Mouse (Mus musculus) liver (tissue): ENCODE data around the gene Olfr1217.
"Not testable (repeated sequence)": the region's sequence is repeated elsewhere in the genome, so short reads cannot be mapped to it uniquely, and the experiment has no call there.

Experiments
- DNase-seq: peaks from one replicate; pipeline ENCODE4 v3.0.0-alpha.2; 2020; ENCODE audit warnings: mixed read lengths

The Olfr1217 gene

DNA sequence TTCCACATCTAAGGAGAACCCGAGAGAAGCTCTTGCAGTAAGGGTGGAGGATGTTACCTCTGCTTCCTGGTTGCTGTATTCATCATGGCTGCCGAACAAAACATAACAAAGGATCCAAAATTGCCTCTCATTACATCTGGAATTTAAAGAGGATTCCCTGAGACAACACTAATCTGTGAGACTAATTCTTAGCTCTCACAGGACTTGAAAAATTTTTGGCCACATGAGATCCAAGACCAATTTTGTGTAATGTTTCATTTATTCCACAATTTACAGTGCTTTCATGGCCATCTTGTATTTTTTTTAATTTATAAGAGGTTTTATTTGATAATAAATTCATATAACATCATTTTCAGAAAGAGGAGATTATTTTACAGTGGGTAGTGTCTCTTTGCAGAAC, at the start of gene Olfr1217:
Olfr1217 (minus strand) TSS at position 101 of the 400 bp plus-strand sequence.
- DNase-seq: no peak

DNA sequence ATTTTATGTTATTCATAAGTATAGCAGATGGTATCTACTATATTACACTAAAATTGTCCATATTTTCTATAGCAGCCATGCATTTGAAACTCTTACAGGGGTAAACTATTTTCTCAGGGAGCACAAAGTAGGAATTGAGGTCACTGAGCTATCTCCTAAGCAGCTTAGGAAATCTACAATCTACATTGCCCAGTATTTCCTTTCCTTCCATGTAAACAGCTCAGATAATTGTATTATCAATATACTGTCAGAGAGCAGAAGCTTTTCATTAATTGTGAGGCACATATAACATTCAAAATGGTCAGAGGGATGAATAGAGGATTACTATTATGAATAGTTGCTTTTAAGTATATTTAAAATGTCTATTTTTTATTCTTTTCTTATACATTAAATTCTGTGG, 49.6 kb upstream of the Olfr1217 start:
- DNase-seq: no peak

- no peak for DNase-seq
These were observed 29.2 kb upstream of the Olfr1217 start, which contains the start of gene Olfr1218 for GRCm38 (mm10) chr2:89061087-89061486. TSS of gene Olfr1218 (minus strand) at chr2:89061187.

DNA sequence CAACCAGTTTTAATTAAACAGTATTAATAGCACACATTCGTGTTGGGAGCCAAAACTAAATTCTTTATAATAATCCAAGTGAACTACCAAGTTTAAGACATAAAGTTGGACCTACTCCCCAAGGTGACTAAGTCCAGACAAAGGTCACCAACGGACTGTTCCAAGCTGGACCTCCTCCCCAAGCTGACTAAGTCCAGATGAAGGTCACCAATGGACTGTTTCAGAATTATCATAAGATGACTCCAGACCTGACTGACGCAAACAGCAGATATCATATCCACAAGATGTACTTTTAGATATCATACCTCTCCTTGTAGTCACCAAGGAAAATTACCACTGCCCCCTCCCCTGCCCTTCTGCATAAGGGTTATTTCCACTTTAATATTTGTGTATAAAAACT, 10.4 kb downstream of the Olfr1217 start:
- DNase-seq: not testable (repeated sequence)

DNA sequence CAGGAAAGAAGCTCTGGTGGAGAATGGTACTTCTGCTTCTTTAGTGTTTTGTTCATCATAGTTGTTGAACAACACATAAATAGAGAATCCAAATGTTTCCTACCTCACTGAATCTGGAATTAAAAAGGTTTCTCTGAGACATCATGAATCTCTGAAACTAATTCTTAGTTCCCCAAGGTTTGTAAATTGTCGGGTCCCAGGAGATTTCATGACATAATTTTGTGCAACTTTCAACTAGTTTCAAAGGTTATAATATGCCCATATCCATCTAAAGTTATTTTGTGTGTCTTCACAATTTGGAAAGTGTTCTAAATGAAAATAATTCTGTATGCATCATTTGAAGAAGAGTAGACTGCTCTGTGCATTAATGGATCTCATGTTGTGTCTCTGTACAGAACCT, 13.6 kb downstream of the Olfr1217 start, which contains the start of gene Olfr1216:
Olfr1216 (minus strand) TSS at position 101 of the 400 bp plus-strand sequence.
- DNase-seq: no peak

- no peak for DNase-seq
These were observed 25.0 kb downstream of the Olfr1217 start, which contains the start of gene Olfr1215 for GRCm38 (mm10) chr2:89006873-89007272. TSS of gene Olfr1215 (minus strand) at chr2:89006973.

- DNase-seq: no peak
These were observed 39.3 kb downstream of the Olfr1217 start, which contains the start of gene Olfr1214 for GRCm38 (mm10) chr2:88992553-88992952. TSS of gene Olfr1214 (minus strand) at chr2:88992653.

DNA sequence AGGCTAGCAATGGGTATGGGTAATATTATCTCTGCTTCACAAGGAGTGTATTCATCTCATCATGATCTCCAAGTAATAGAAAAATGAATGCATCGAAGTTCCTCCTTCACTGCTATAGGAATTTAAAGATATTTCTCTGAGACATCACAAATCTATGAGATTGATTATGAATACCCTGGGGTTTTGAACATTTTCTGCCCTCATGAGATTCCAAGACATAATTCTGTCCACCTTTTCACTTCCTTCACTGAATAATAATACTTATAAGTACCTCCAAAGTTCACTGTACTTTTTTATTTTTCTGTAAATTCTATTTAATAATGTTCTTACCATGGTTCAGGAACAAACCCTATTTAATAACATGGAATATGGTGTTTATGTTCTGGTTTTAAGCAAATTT, 51.7 kb downstream of the Olfr1217 start, which contains the start of gene Gm13762:
Gm13762 (minus strand) TSS at position 101 of the 400 bp plus-strand sequence.
- DNase-seq: no peak
